Mouse (Mus musculus) lung, postnatal 0 days (tissue): Measurements from ENCODE around the gene Irf7. TPM values are rescaled to one million over a fixed set of nuclear protein-coding genes. Genes with fewer than 3 reads are reported as not detected.
A peak's percentile ranks its signal among the peaks of the same experiment; 100 is the strongest.

ENCODE experiments used
- ATAC-seq: fragments of 200-750 bp; cut with Nextera tagmentation; 2 replicates; pipeline ENCODE4 v1.8.0; 2017; ENCODE audit warnings: moderate library complexity
- DNase-seq: peaks from one replicate; pipeline ENCODE4 v3.0.0-alpha.2; 2016; ENCODE audit warnings: low spot score
- H3K27ac ChIP-seq: fragments of 300-500 bp; sonication (generic); 2 replicates; pipeline ENCODE4 v1.5.1; 2014; ENCODE audit warnings: antibody characterized with exemption, mild to moderate bottlenecking, low read length, mixed read lengths
- H3K27me3 ChIP-seq: fragments of 300-500 bp; sonication (generic); replicated peaks from 2 replicates; pipeline ENCODE4 v1.6.1; 2014; ENCODE audit warnings: low read length, mixed read lengths; ENCODE audit not compliant: insufficient read depth
- H3K36me3 ChIP-seq: fragments of 300-500 bp; sonication (generic); 2 replicates; pipeline ENCODE4 v1.6.1; 2014; ENCODE audit warnings: low read length, mixed read lengths; ENCODE audit not compliant: insufficient read depth
- H3K4me1 ChIP-seq: fragments of 300-500 bp; sonication (generic); 2 replicates; pipeline ENCODE4 v1.6.1; 2014; ENCODE audit warnings: antibody characterized with exemption, low read depth, low read length, mixed read lengths; ENCODE audit not compliant: insufficient read depth
- H3K4me2 ChIP-seq: fragments of 300-500 bp; sonication (generic); replicated peaks from 2 replicates; pipeline ENCODE4 v1.6.1; 2014; ENCODE audit warnings: low read depth, mild to moderate bottlenecking, low read length, moderate library complexity, mixed read lengths
- H3K4me3 ChIP-seq: fragments of 300-500 bp; sonication (generic); 2 replicates; pipeline ENCODE4 v1.5.1; 2014; ENCODE audit warnings: low read depth, low read length
- H3K9ac ChIP-seq: fragments of 300-500 bp; sonication (generic); replicated peaks from 2 replicates; pipeline ENCODE4 v1.6.1; 2014; ENCODE audit warnings: low read depth, mild to moderate bottlenecking
- H3K9me3 ChIP-seq: fragments of 300-500 bp; sonication (generic); 2 replicates; pipeline ENCODE4 v1.6.1; 2016; ENCODE audit warnings: low read length, mixed read lengths
- CTCF ChIP-seq: IDR thresholded peaks from 2 replicates; pipeline ENCODE4 v1.5.1; 2016; ENCODE audit warnings: antibody characterized with exemption, mild to moderate bottlenecking
- EP300 ChIP-seq: IDR thresholded peaks from 2 replicates; pipeline ENCODE4 v1.6.1; 2016; ENCODE audit warnings: antibody characterized with exemption, mild to moderate bottlenecking, control low read depth
- WGBS: fragments of 180-500 bp; shearing (Covaris S2); extraction: QIAGEN DNeasy Blood & Tissue Kit; methylation state at CpG from one replicate; pipeline ENCODE4 v1.1.7; 2014; 5-methylcytosine and 5-hydroxymethylcytosine counted together
- microRNA counts: library from miRNA; unstranded; fragments of <30 nt; microRNA quantifications from one replicate; lab custom pipeline; 2015
- microRNA-seq: library from miRNA; unstranded; fragments of <30 nt; microRNA quantifications from one replicate; pipeline ENCODE4, GENCODE M21; 2016
- polyA plus RNA-seq: library from polyadenylated mRNA; unstranded; fragments of >200 nt; fragmentation: Nextera tagmentation; extraction: Ambion mirVana; gene quantifications from 2 replicates; pipeline ENCODE4 v1.2.1, GENCODE M21; 2015

Gene Irf7
- polyA plus RNA-seq, 1 experiment from 2014 or later, result 15.8 TPM

GRCm38 (mm10) chr7:141215101-141215879, 51.0 kb downstream of the Irf7 start, which contains the start of gene Rassf7:
Rassf7 (plus strand) TSS chr7:141215860.
- H3K4me3 ChIP-seq, result peak within 1 kb of the TSS; percentile 58
- H3K9ac ChIP-seq, result peak within 1 kb of the TSS; percentile 72
- ATAC-seq, result peak; percentile 90
- H3K9me3 ChIP-seq, result no peaks in the 10 kb centered on the region
- DNase-seq, result peak; percentile 97
- H3K4me2 ChIP-seq, result peak within 1 kb of the TSS; percentile 97
- TF ChIP-seq CTCF (no peak), EP300 (no peak)
- no peaks in the 10 kb centered on the region for H3K27me3 ChIP-seq
- H3K36me3 ChIP-seq, result no peaks in the 10 kb centered on the region
- WGBS, result under 1% methylated on average over 40 of the region's 41 CpGs
- peaks cover 8% of the 10 kb centered on the region; the same call in 1 of the 2 replicates for H3K4me1 ChIP-seq
- H3K27ac ChIP-seq, result peak within 1 kb of the TSS; percentile 95

- no peak overlapping the region for H3K4me3 ChIP-seq
- ATAC-seq, result no peak
- H3K9me3 ChIP-seq, result no peaks in the 10 kb centered on the region
- H3K4me2 ChIP-seq, result no peak overlapping the region
- no peak overlapping the region for H3K27ac ChIP-seq
- 0 out of 2 replicates have a peak, but pooled peaks cover 3% of the 10 kb centered on the region for H3K27me3 ChIP-seq
- WGBS, result 45% methylated on average over 3 of the region's 3 CpGs
- DNase-seq, result no peak
- no peak overlapping the region for H3K9ac ChIP-seq
- no peak for TF ChIP-seq EP300
- TF ChIP-seq CTCF, result no peak
- no peaks in the 10 kb centered on the region for H3K36me3 ChIP-seq
- peaks cover 8% of the 10 kb centered on the region; the same call in 1 of the 2 replicates for H3K4me1 ChIP-seq
Measured at GRCm38 (mm10) chr7:141214310-141214709, 52.0 kb downstream of the Irf7 start.

DNA sequence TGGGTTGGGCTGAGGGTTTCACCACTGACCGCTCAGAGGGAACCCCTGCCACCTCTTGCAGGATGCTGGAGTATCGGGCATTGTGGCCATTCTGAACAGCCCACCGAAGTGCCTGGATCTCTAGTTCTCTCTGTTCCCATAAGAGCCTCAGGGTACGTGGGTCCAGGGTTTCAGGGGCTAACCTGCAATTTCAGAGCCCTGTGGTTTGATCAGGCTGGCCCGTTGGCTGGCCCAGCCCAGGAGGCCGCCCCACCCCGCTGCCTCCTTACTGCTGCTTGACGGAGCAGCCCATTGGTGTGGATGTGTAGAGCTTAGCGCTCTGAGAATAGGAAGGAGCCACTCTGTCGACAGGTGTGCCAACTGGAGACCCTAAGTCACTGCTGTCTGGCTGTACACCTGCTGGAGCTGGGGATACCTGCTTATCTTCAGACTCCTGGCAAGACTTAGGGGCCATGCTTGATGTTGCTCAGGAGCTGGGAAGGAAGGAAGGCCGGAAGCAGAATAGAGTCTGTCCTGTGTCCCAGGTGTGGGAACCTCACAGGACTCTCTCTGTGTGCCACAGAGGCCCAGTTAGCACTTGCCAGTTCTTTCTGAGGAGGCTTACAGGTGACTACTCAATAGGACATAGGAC, 52.6 kb downstream of the Irf7 start, which contains the start of gene Lmntd2:
Gene Lmntd2 (minus strand): TSS at position 476 of the 631 bp plus-strand sequence.
- H3K27me3 ChIP-seq, result 0 out of 2 replicates have a peak, but pooled peaks cover 3% of the 10 kb centered on the region
- H3K9ac ChIP-seq, result 0 out of 2 replicates have a peak within 1 kb of the TSS, but pooled peaks have one; percentile 32
- TF ChIP-seq CTCF, result no peak
- TF ChIP-seq EP300, result no peak
- 86% methylated on average over 11 of the region's 11 CpGs for WGBS
- H3K4me2 ChIP-seq, result peak within 1 kb of the TSS; percentile 97
- DNase-seq (no peak), ATAC-seq (no peak)
- peaks cover 8% of the 10 kb centered on the region; the same call in 1 of the 2 replicates for H3K4me1 ChIP-seq
- peak within 1 kb of the TSS; percentile 76 for H3K27ac ChIP-seq
- no peaks in the 10 kb centered on the region for H3K36me3 ChIP-seq
- no peaks in the 10 kb centered on the region for H3K9me3 ChIP-seq
- peak within 1 kb of the TSS; percentile 58; the same call in 1 of the 2 replicates for H3K4me3 ChIP-seq

GRCm38 (mm10) chr7:141213133-141213532, 53.1 kb downstream of the Irf7 start:
- peaks cover 8% of the 10 kb centered on the region; the same call in 1 of the 2 replicates for H3K4me1 ChIP-seq
- H3K4me2 ChIP-seq, result no peak overlapping the region
- H3K27me3 ChIP-seq, result 0 out of 2 replicates have a peak, but pooled peaks cover 3% of the 10 kb centered on the region
- no peak overlapping the region for H3K4me3 ChIP-seq
- no peaks in the 10 kb centered on the region for H3K36me3 ChIP-seq
- ATAC-seq (no peak), DNase-seq (no peak)
- no peak overlapping the region for H3K9ac ChIP-seq
- H3K9me3 ChIP-seq, result no peaks in the 10 kb centered on the region
- no peak overlapping the region for H3K27ac ChIP-seq
- 76% methylated on average over 3 of the region's 3 CpGs for WGBS
- TF ChIP-seq CTCF (no peak), EP300 (no peak)

MicroRNA genes within 50 kb of the gene (microRNA counts, 519-probe panel; counts per million panel counts)
- 4,783 counts per million, percentile 55 among the panel's probes with 10 or more counts for microRNA mmu-miR-210 (lab: Ali Mortazavi, UCI)

Small RNAs within 50 kb of the gene (microRNA-seq; reads per million reads assigned to microRNA genes)
- gene Mir210, result 496 reads per million, percentile 67 among the genes with 10 or more reads in this experiment

Other genes with a start within 250 kb of the Irf7 start
- gene Ifitm6, start 248.6 kb downstream of the Irf7 start, polyA plus RNA-seq, result 7.4 and 7.7 TPM in 2 replicates
- not detected in 2 replicates for gene Gm17387, start 237.3 kb downstream of the Irf7 start, polyA plus RNA-seq
- 0.13 and 0.20 TPM in 2 replicates for gene B4galnt4, start 205.4 kb downstream of the Irf7 start, polyA plus RNA-seq
- 14.4 and 15.3 TPM in 2 replicates for gene Pkp3, start 188.3 kb downstream of the Irf7 start, polyA plus RNA-seq
- 27.1 and 30.5 TPM in 2 replicates for gene Sigirr, start 165.9 kb downstream of the Irf7 start, polyA plus RNA-seq
- gene Ano9, start 148.7 kb downstream of the Irf7 start, polyA plus RNA-seq, result 1.5 and 3.1 TPM in 2 replicates
- 39.1 and 45.7 TPM in 2 replicates for gene Ptdss2, start 144.1 kb downstream of the Irf7 start, polyA plus RNA-seq
- 181 and 187 TPM in 2 replicates for gene Rnh1, start 93.6 kb downstream of the Irf7 start, polyA plus RNA-seq
- 121 and 126 TPM in 2 replicates for gene Hras, start 72.5 kb downstream of the Irf7 start, polyA plus RNA-seq
- 6.8 and 7.4 TPM in 2 replicates for gene Lrrc56, start 72.3 kb downstream of the Irf7 start, polyA plus RNA-seq
- 0.97 and 1.0 TPM in 2 replicates for gene Lmntd2, start 52.4 kb downstream of the Irf7 start, polyA plus RNA-seq
- 93.6 and 98.7 TPM in 2 replicates for gene Rassf7, start 50.6 kb downstream of the Irf7 start, polyA plus RNA-seq
- 26.6 and 32.0 TPM in 2 replicates for gene Phrf1, start 37.7 kb downstream of the Irf7 start, polyA plus RNA-seq
- gene Cdhr5, start 10.3 kb upstream of the Irf7 start, polyA plus RNA-seq, result not detected in 2 replicates
- gene Sct, start 12.7 kb upstream of the Irf7 start, polyA plus RNA-seq, result 1.0 and 1.3 TPM in 2 replicates
- 0.12 and 0.17 TPM in 2 replicates for gene Drd4, start 25.5 kb upstream of the Irf7 start, polyA plus RNA-seq
- gene Deaf1, start 61.2 kb upstream of the Irf7 start, polyA plus RNA-seq, result 35.7 and 40.8 TPM in 2 replicates
- 34.7 and 44.1 TPM in 2 replicates for gene Tmem80, start 61.3 kb upstream of the Irf7 start, polyA plus RNA-seq
- 67.6 and 73.1 TPM in 2 replicates for gene Eps8l2, start 72.4 kb upstream of the Irf7 start, polyA plus RNA-seq
- 260 and 276 TPM in 2 replicates for gene Taldo1, start 125.7 kb upstream of the Irf7 start, polyA plus RNA-seq
- gene Gatd1, start 147.7 kb upstream of the Irf7 start, polyA plus RNA-seq, result 49.8 and 52.3 TPM in 2 replicates
- 0.25 TPM in 2 replicates for gene Cend1, start 163.0 kb upstream of the Irf7 start, polyA plus RNA-seq
- gene Slc25a22, start 171.4 kb upstream of the Irf7 start, polyA plus RNA-seq, result 9.8 and 12.3 TPM in 2 replicates
- 1.7 and 1.8 TPM in 2 replicates for gene Pidd1, start 177.5 kb upstream of the Irf7 start, polyA plus RNA-seq
- 878 and 910 TPM in 2 replicates for gene Rplp2, start 180.9 kb upstream of the Irf7 start, polyA plus RNA-seq
- gene Pnpla2, start 188.7 kb upstream of the Irf7 start, polyA plus RNA-seq, result 96.0 and 116 TPM in 2 replicates
- 74.9 and 82.0 TPM in 2 replicates for gene Cracr2b, start 194.6 kb upstream of the Irf7 start, polyA plus RNA-seq
- gene Cd151, start 200.9 kb upstream of the Irf7 start, polyA plus RNA-seq, result 45.1 and 49.6 TPM in 2 replicates
- gene Polr2l, start 208.7 kb upstream of the Irf7 start, polyA plus RNA-seq, result 48.0 and 50.5 TPM in 2 replicates
- gene Tspan4, start 208.8 kb upstream of the Irf7 start, polyA plus RNA-seq, result 100 and 107 TPM in 2 replicates